Mouse (Mus musculus): ENCODE data around the gene Nktr.

Nktr gene

GRCm38 (mm10) chr9:121718792-121719318 lies at the start of gene Nktr:
Gene Nktr, plus strand, starts transcription at chr9:121719169.
- DNase-seq (ENCODE audit: low read depth, low spot score) = peak; percentile 96

- DNase-seq (ENCODE audit: low read depth, low spot score) = no peak
These were observed 49.6 kb upstream of the Nktr start for GRCm38 (mm10) chr9:121669348-121669791.

- DNase-seq (ENCODE audit: low read depth, low spot score) = no peak
These were observed 47.7 kb upstream of the Nktr start for GRCm38 (mm10) chr9:121671300-121671699.

GRCm38 (mm10) chr9:121672311-121672710 lies 46.7 kb upstream of the Nktr start:
- no peak for DNase-seq (ENCODE audit: low read depth, low spot score)

GRCm38 (mm10) chr9:121673716-121674115 lies 45.3 kb upstream of the Nktr start:
- no peak for DNase-seq (ENCODE audit: low read depth, low spot score)

- DNase-seq (ENCODE audit: low read depth, low spot score) = no peak
These were observed 44.0 kb upstream of the Nktr start for GRCm38 (mm10) chr9:121675011-121675410.

- no peak for DNase-seq (ENCODE audit: low read depth, low spot score)
These were observed 43.4 kb upstream of the Nktr start for GRCm38 (mm10) chr9:121675556-121675955.

GRCm38 (mm10) chr9:121677069-121677468 lies 41.9 kb upstream of the Nktr start:
- no peak for DNase-seq (ENCODE audit: low read depth, low spot score)

- DNase-seq (ENCODE audit: low read depth, low spot score) = no peak
These were observed 41.5 kb upstream of the Nktr start for GRCm38 (mm10) chr9:121677476-121677875.

- DNase-seq (ENCODE audit: low read depth, low spot score) = no peak
These were observed 39.4 kb upstream of the Nktr start for GRCm38 (mm10) chr9:121679549-121679948.

- no peak for DNase-seq (ENCODE audit: low read depth, low spot score)
These were observed 37.8 kb upstream of the Nktr start for GRCm38 (mm10) chr9:121681191-121681590.

GRCm38 (mm10) chr9:121682037-121682680 lies 36.8 kb upstream of the Nktr start:
- DNase-seq (ENCODE audit: low read depth, low spot score) = no peak

- no peak for DNase-seq (ENCODE audit: low read depth, low spot score)
These were observed 34.3 kb upstream of the Nktr start for GRCm38 (mm10) chr9:121684702-121685101.

- peak; percentile 67 for DNase-seq (ENCODE audit: low read depth, low spot score)
These were observed 28.7 kb upstream of the Nktr start for GRCm38 (mm10) chr9:121690200-121690651.

GRCm38 (mm10) chr9:121690734-121691133 lies 28.2 kb upstream of the Nktr start:
- DNase-seq (ENCODE audit: low read depth, low spot score) = no peak

- DNase-seq (ENCODE audit: low read depth, low spot score) = no peak
These were observed 24.2 kb upstream of the Nktr start for GRCm38 (mm10) chr9:121694736-121695135.

GRCm38 (mm10) chr9:121696626-121697025 lies 22.3 kb upstream of the Nktr start:
- DNase-seq (ENCODE audit: low read depth, low spot score) = no peak

GRCm38 (mm10) chr9:121697150-121698049 lies 21.6 kb upstream of the Nktr start:
- no peak for DNase-seq (ENCODE audit: low read depth, low spot score)

GRCm38 (mm10) chr9:121704261-121704645 lies 14.7 kb upstream of the Nktr start:
- DNase-seq (ENCODE audit: low read depth, low spot score) = no peak

- peak; percentile 76 for DNase-seq (ENCODE audit: low read depth, low spot score)
These were observed 14.0 kb upstream of the Nktr start, which contains the start of gene Sec22c for GRCm38 (mm10) chr9:121704646-121705625. Gene Sec22c, minus strand, starts transcription at chr9:121705490.

- no peak for DNase-seq (ENCODE audit: low read depth, low spot score)
These were observed 12.8 kb upstream of the Nktr start for GRCm38 (mm10) chr9:121706029-121706675.

Data from brain, embryonic 18.5 days (tissue).